Mouse (Mus musculus) macrophage (primary cell): ENCODE data around the gene Glis1. TPM values are rescaled to one million over a fixed set of nuclear protein-coding genes. Genes with fewer than 3 reads are reported as not detected.

Source experiments
- H3K27ac ChIP-seq: fragments of 350-480 bp; formaldehyde crosslinking; 2 replicates; pipeline ENCODE4 v1.9.0; 2021
- H3K36me3 ChIP-seq: fragments of 350-480 bp; formaldehyde crosslinking; 2 replicates; pipeline ENCODE4 v1.9.0; 2021; ENCODE audit errors: inconsistent target
- H3K4me3 ChIP-seq: fragments of 350-480 bp; formaldehyde crosslinking; 2 replicates; pipeline ENCODE4 v1.9.0; 2021; ENCODE audit errors: inconsistent target
- H3K79me2 ChIP-seq: fragments of 350-480 bp; formaldehyde crosslinking; 2 replicates; pipeline ENCODE4 v1.9.0; 2021; ENCODE audit errors: inconsistent target
- WGBS: methylation state at CpG from one replicate; pipeline ENCODE4 v1.1.7; 2026; ENCODE audit warnings: inconsistent platforms; ENCODE audit not compliant: missing documents; 5-methylcytosine and 5-hydroxymethylcytosine counted together
- polyA plus RNA-seq: library from polyadenylated mRNA; stranded (reverse); fragments of 250-400 nt; gene quantifications from 3 replicates; pipeline ENCODE4 v1.2.4, GENCODE M21; 2018; ENCODE audit warnings: inconsistent platforms

Gene Glis1
- polyA plus RNA-seq, 1 experiment from 2014 or later = not detected

DNA sequence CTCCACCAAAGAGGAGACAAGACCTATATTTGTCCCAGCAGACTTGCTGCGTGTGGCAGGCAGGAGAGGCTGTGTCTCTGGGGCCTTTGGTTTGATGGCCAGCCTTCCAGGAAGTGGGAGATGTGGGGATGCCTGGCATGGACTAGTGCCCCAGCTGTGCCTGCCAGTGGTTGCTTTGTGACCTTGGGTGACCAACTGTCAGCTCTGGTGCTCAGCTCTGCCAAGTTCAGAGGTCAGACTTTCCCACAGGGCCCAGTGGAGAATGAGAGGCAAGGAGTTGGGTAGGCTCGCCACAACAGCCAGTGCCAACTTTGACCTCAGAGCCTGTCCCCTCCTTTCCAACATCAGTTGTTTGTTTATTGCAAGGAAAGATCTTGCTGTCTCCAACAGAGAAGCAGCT is 126.7 kb downstream of the Glis1 start:
- Histone ChIP-seq H3K79me2 (no peaks in the 10 kb centered on the region), H3K4me3 (no peak overlapping the region), H3K27ac (no peak overlapping the region), H3K36me3 (no peaks in the 10 kb centered on the region)
- 90% methylated on average over 2 of the region's 2 CpGs for WGBS

DNA sequence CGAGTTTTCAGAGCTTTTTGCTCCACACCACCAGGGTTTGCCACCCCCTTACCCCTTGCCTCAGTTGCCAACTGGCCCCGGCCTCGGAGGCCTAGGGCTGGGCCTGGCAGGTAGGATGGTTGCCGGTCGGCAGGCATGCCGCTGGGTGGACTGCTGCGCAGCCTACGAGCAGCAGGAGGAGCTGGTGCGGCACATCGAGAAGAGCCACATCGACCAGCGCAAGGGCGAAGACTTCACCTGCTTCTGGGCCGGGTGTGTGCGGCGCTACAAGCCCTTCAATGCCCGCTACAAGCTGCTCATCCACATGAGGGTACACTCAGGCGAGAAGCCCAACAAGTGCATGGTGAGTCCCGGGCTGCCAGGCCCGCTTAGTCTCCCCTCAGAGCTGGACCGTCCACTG is 133.8 kb downstream of the Glis1 start:
- Histone ChIP-seq H3K79me2 (no peaks in the 10 kb centered on the region), H3K36me3 (no peaks in the 10 kb centered on the region), H3K27ac (no peak overlapping the region), H3K4me3 (no peak overlapping the region)
- WGBS = 84% methylated on average over 19 of the region's 21 CpGs

GRCm38 (mm10) chr4:107568881-107569443 is 134.6 kb downstream of the Glis1 start:
- WGBS = 92% methylated on average over 7 of the region's 7 CpGs

GRCm38 (mm10) chr4:107570329-107571014 is 136.1 kb downstream of the Glis1 start:
- no peaks in the 10 kb centered on the region for H3K36me3 ChIP-seq
- no peak overlapping the region for H3K4me3 ChIP-seq
- H3K27ac ChIP-seq = no peak overlapping the region
- WGBS = 76% methylated on average over 18 of the region's 19 CpGs
- H3K79me2 ChIP-seq = no peaks in the 10 kb centered on the region

More at GRCm38 (mm10) chr4:107568881-107569443, 134.6 kb downstream of the Glis1 start:
- Histone ChIP-seq H3K27ac (no peak overlapping the region), H3K36me3 (no peaks in the 10 kb centered on the region), H3K79me2 (no peaks in the 10 kb centered on the region), H3K4me3 (no peak overlapping the region)

GRCm38 (mm10) chr4:107575781-107576180 is 141.4 kb downstream of the Glis1 start:
- H3K4me3 ChIP-seq = no peak overlapping the region
- H3K79me2 ChIP-seq = no peaks in the 10 kb centered on the region
- WGBS = 93% methylated on average over 6 of the region's 6 CpGs
- H3K27ac ChIP-seq = no peak overlapping the region
- H3K36me3 ChIP-seq = no peaks in the 10 kb centered on the region

DNA sequence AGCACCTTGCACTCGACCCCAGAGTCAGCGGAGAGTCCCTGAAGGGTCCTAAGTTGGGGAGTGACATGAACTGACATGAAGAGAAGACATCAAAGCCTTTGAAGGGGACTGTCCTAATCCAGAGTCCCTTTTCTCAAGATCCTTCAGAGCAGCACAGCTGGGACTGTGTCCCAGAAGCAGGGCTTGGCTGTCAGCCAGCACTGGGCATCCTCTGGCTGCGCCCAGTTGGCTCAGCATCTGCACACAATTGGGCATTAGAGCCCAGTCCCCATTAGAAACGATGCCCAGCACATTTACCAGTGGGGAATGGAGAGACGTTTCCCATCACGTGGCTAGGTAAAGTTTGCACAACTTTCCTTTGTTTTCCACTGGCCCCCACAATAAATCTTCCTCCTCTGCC is 142.4 kb downstream of the Glis1 start:
- H3K36me3 ChIP-seq = no peaks in the 10 kb centered on the region
- H3K79me2 ChIP-seq = no peaks in the 10 kb centered on the region
- no peak overlapping the region for H3K4me3 ChIP-seq
- 45% methylated on average over 6 of the region's 6 CpGs for WGBS
- no peak overlapping the region for H3K27ac ChIP-seq

DNA sequence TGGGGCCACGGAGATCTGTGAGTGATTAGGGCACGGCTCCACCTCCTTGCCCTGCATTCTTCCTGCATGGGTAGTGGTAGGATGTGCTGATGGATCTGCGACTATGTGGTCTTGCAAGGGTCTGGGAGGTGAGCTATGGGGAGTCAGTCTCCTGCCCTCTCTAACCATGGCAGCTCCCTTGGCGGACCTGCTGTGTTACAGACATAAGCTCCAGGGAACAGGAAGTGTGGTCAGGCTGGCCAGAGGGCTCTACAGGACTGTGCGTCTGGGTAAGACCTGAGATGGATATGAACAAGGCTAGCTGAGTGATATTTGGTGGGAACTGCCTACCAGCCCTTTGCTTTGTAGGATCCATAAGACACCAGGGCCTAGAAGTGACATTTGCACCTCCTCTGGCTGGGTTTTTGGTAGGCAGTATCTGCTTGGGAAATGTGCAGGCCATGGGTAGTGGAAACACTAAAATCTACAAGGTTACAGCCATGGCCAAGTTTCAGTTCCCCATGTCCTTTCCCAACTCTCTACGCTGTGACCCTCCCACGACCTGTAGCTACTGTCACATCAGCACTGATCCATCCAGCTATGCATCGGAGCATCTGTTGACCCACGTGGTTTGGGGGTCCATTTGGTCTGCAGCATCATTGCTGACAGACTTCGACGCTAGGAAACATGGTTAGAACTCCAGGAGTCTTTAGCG is 142.9 kb downstream of the Glis1 start:
- 32% methylated on average over 12 of the region's 12 CpGs for WGBS
- no peak overlapping the region for H3K4me3 ChIP-seq

GRCm38 (mm10) chr4:107580883-107581282 is 146.5 kb downstream of the Glis1 start:
- WGBS = 95% methylated on average over 11 of the region's 11 CpGs
- H3K36me3 ChIP-seq = no peaks in the 10 kb centered on the region
- H3K4me3 ChIP-seq = no peak overlapping the region
- H3K27ac ChIP-seq = no peak overlapping the region
- no peaks in the 10 kb centered on the region for H3K79me2 ChIP-seq

More for the DNA sequence above, 142.9 kb downstream of the Glis1 start:
- H3K27ac ChIP-seq = no peak overlapping the region
- no peaks in the 10 kb centered on the region for H3K79me2 ChIP-seq
- no peaks in the 10 kb centered on the region for H3K36me3 ChIP-seq

GRCm38 (mm10) chr4:107586391-107586790 is 152.0 kb downstream of the Glis1 start:
- H3K4me3 ChIP-seq = no peak overlapping the region
- 50% methylated on average over 5 of the region's 5 CpGs for WGBS
- no peaks in the 10 kb centered on the region for H3K79me2 ChIP-seq
- no peak overlapping the region for H3K27ac ChIP-seq
- no peaks in the 10 kb centered on the region for H3K36me3 ChIP-seq

DNA sequence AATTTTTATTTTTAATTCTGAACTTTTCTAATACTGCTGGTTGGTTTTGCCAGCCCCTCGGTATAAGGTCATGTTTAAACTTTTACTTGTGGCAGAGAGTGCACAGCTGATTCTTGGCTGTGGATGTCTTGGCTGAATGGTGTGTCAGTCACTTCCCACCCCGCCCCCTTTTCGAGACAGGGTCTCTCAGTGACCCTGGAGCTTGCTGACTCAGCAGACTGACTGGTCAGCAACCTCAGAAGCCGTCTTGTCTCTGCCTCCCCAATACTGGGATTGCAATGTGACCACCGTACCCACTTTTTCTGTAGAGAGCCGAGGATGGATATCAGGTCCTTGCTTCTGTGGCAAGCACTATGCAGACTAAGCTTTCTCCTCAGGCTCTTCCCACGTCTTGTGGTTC is 154.2 kb downstream of the Glis1 start:
- Histone ChIP-seq H3K4me3 (no peak overlapping the region), H3K27ac (no peak overlapping the region), H3K79me2 (no peaks in the 10 kb centered on the region), H3K36me3 (no peaks in the 10 kb centered on the region)
- WGBS = 88% methylated on average over 7 of the region's 7 CpGs

DNA sequence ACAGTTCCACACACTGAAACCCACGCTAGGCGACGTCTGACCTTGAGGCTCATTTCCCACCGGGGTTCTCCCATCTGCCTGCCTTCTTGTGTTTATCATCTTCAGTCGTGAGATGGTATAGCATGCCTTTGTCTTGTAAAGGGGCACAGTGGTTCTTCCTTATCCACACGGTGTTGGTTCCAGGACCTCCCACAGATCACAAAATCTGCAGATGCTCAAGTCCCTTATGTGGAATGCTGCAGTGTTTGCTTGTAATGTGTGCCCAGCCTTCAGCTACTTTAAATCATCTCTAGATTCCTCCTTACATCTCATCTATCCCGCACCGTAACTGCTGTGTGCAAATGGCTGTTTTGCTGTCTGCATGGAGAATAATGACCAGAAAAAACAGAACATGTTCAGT is 154.7 kb downstream of the Glis1 start:
- 87% methylated on average over 6 of the region's 8 CpGs for WGBS
- no peak overlapping the region for H3K4me3 ChIP-seq

GRCm38 (mm10) chr4:107590805-107591534 is 156.6 kb downstream of the Glis1 start:
- Histone ChIP-seq H3K79me2 (no peaks in the 10 kb centered on the region), H3K27ac (no peak overlapping the region), H3K36me3 (no peaks in the 10 kb centered on the region), H3K4me3 (no peak overlapping the region)
- WGBS = 34% methylated on average over 14 of the region's 14 CpGs

More for the DNA sequence above, 154.7 kb downstream of the Glis1 start:
- Histone ChIP-seq H3K27ac (no peak overlapping the region), H3K36me3 (no peaks in the 10 kb centered on the region), H3K79me2 (no peaks in the 10 kb centered on the region)

DNA sequence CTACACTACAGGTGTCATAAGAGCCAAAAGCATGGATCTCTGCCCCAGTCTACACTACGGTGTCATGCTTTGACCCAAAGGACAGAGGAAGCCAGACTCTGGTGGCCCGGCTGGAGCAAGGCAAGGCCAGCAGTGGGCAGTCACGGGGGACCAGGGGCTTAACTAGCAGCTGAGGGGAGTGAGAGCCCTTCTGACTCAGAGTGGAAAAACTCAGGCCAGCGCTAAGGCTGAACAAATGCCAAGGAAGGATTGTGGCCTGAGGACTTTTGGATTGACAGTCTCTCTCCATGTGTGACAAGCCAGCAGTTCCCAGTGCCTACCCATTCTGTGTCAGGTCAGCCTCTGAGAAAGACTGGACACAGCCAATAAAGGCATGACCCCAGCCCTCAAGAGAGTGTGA is 159.0 kb downstream of the Glis1 start:
- Histone ChIP-seq H3K27ac (no peak overlapping the region), H3K4me3 (no peak overlapping the region), H3K79me2 (no peaks in the 10 kb centered on the region), H3K36me3 (no peaks in the 10 kb centered on the region)
- WGBS = 90% methylated on average over 4 of the region's 4 CpGs

GRCm38 (mm10) chr4:107597226-107597897 is 163.0 kb downstream of the Glis1 start:
- WGBS = 80% methylated on average over 9 of the region's 9 CpGs
- H3K36me3 ChIP-seq = no peaks in the 10 kb centered on the region
- no peak overlapping the region for H3K27ac ChIP-seq
- no peaks in the 10 kb centered on the region for H3K79me2 ChIP-seq
- no peak overlapping the region for H3K4me3 ChIP-seq
